Mouse (Mus musculus) limb, embryonic 11.5 days (tissue): ENCODE measurements around the gene Optn. TPM values are rescaled to one million over a fixed set of nuclear protein-coding genes. Genes with fewer than 3 reads are reported as not detected.

Experiments
- ATAC-seq: fragments of 200-750 bp; cut with Nextera tagmentation; 2 replicates; pipeline ENCODE4 v1.8.0; 2017; ENCODE audit warnings: low read depth; ENCODE audit not compliant: insufficient number of reproducible peaks, low FRiP score, low TSS enrichment
- DNase-seq: peaks from one replicate; pipeline ENCODE4 v3.0.0-alpha.2; 2015; ENCODE audit warnings: low spot score
- H3K27ac ChIP-seq: fragments of 300-500 bp; sonication (generic); replicated peaks from 2 replicates; pipeline ENCODE4 v1.5.1; 2014; ENCODE audit warnings: low read depth, mild to moderate bottlenecking, low read length
- H3K27me3 ChIP-seq: fragments of 300-500 bp; sonication (generic); 2 replicates; pipeline ENCODE4 v1.6.1; 2014; ENCODE audit warnings: mild to moderate bottlenecking, low read length, mixed read lengths; ENCODE audit not compliant: control insufficient read depth, insufficient read depth
- H3K36me3 ChIP-seq: fragments of 300-500 bp; sonication (generic); 2 replicates; pipeline ENCODE4 v1.6.1; 2014; ENCODE audit warnings: mild to moderate bottlenecking, low read length, moderate library complexity, mixed read lengths; ENCODE audit not compliant: control insufficient read depth, insufficient read depth
- H3K4me1 ChIP-seq: fragments of 300-500 bp; sonication (generic); 2 replicates; pipeline ENCODE4 v1.6.1; 2014; ENCODE audit warnings: low read length, mixed read lengths; ENCODE audit not compliant: control insufficient read depth, insufficient read depth
- H3K4me2 ChIP-seq: fragments of 300-500 bp; sonication (generic); 2 replicates; pipeline ENCODE4 v1.6.1; 2014; ENCODE audit warnings: low read depth, mild to moderate bottlenecking, moderate library complexity; ENCODE audit not compliant: severe bottlenecking
- H3K4me3 ChIP-seq: fragments of 300-500 bp; sonication (generic); 2 replicates; pipeline ENCODE4 v1.5.1; 2014; ENCODE audit warnings: low read depth, low read length
- H3K9ac ChIP-seq: fragments of 300-500 bp; sonication (generic); 2 replicates; pipeline ENCODE4 v1.6.1; 2014; ENCODE audit warnings: mild to moderate bottlenecking, low read length
- H3K9me3 ChIP-seq: fragments of 300-500 bp; sonication (generic); 2 replicates; pipeline ENCODE4 v1.6.1; 2016; ENCODE audit warnings: low read length; ENCODE audit not compliant: control insufficient read depth
- WGBS: fragments of 180-500 bp; shearing (Covaris S2); extraction: QIAGEN DNeasy Blood & Tissue Kit; methylation state at CpG from one replicate; pipeline ENCODE4 v1.1.7; 2014; 5-methylcytosine and 5-hydroxymethylcytosine counted together
- polyA plus RNA-seq: library from polyadenylated mRNA; unstranded; fragments of >200 nt; fragmentation: Nextera tagmentation; extraction: Ambion mirVana; gene quantifications from 2 replicates; pipeline ENCODE4 v1.2.1, GENCODE M21; 2014

Optn gene
- 6.6 and 7.8 TPM in 2 replicates for polyA plus RNA-seq

- Histone ChIP-seq H3K4me1 (0 out of 2 replicates have a peak, but pooled peaks cover 8% of the 10 kb centered on the region), H3K27ac (no peak within 1 kb of the TSS), H3K27me3 (no peaks in the 10 kb centered on the region), H3K9me3 (no peaks in the 10 kb centered on the region), H3K4me2 (peak within 1 kb of the TSS; percentile 87), H3K36me3 (no peaks in the 10 kb centered on the region), H3K4me3 (peak within 1 kb of the TSS; percentile 49), H3K9ac (peak within 1 kb of the TSS; percentile 41)
- DNase-seq (peak; percentile 89), ATAC-seq (peak; percentile 87)
- 2% methylated on average over 62 of the region's 63 CpGs for WGBS
Observed at GRCm38 (mm10) chr2:5063299-5064205, at the start of gene Optn. Optn (minus strand) TSS chr2:5064051.

GRCm38 (mm10) chr2:5112785-5113291 lies 49.0 kb upstream of the Optn start:
- Histone ChIP-seq H3K9me3 (no peaks in the 10 kb centered on the region), H3K4me1 (peaks cover 5% of the 10 kb centered on the region; the same call in 1 of the 2 replicates), H3K4me2 (no peak overlapping the region), H3K4me3 (no peak overlapping the region), H3K36me3 (no peaks in the 10 kb centered on the region), H3K27ac (no peak overlapping the region), H3K9ac (no peak overlapping the region), H3K27me3 (no peaks in the 10 kb centered on the region)
- DNase-seq (no peak), ATAC-seq (no peak)
- 65% methylated on average over 8 of the region's 8 CpGs for WGBS

- Histone ChIP-seq H3K9ac (no peak overlapping the region), H3K4me2 (no peak overlapping the region), H3K27ac (no peak overlapping the region), H3K4me3 (no peak overlapping the region), H3K4me1 (peaks cover 3% of the 10 kb centered on the region; the same call in 1 of the 2 replicates), H3K27me3 (no peaks in the 10 kb centered on the region), H3K9me3 (no peaks in the 10 kb centered on the region), H3K36me3 (no peaks in the 10 kb centered on the region)
- 63% methylated on average over 1 of the region's 1 CpGs for WGBS
- ATAC-seq (no peak), DNase-seq (no peak)
Observed at GRCm38 (mm10) chr2:5102891-5103290, 39.0 kb upstream of the Optn start.

- ATAC-seq (no peak), DNase-seq (no peak)
- Histone ChIP-seq H3K27ac (no peak overlapping the region), H3K27me3 (no peaks in the 10 kb centered on the region), H3K4me1 (peaks cover 3% of the 10 kb centered on the region; the same call in 1 of the 2 replicates), H3K9me3 (no peaks in the 10 kb centered on the region), H3K9ac (no peak overlapping the region), H3K4me2 (no peak overlapping the region), H3K36me3 (no peaks in the 10 kb centered on the region), H3K4me3 (no peak overlapping the region)
- 93% methylated on average over 10 of the region's 10 CpGs for WGBS
Observed at GRCm38 (mm10) chr2:5101743-5102245, 37.9 kb upstream of the Optn start.

- peaks cover 3% of the 10 kb centered on the region; the same call in 1 of the 2 replicates for H3K4me1 ChIP-seq
- 45% methylated on average over 6 of the region's 6 CpGs for WGBS
- ATAC-seq: 0 out of 2 replicates have a peak, but pooled peaks have one; percentile 35
Observed at GRCm38 (mm10) chr2:5099176-5099575, 35.3 kb upstream of the Optn start.

GRCm38 (mm10) chr2:5097786-5098445 lies 34.1 kb upstream of the Optn start:
- H3K27me3 ChIP-seq: no peaks in the 10 kb centered on the region
- peak overlapping the region; percentile 48 for H3K9ac ChIP-seq
- H3K27ac ChIP-seq: no peak overlapping the region
- peaks cover 3% of the 10 kb centered on the region; the same call in 1 of the 2 replicates for H3K4me1 ChIP-seq
- DNase-seq (peak; percentile 67), ATAC-seq (no peak)
- H3K4me3 ChIP-seq: peak overlapping the region; percentile 18
- 17% methylated on average over 20 of the region's 20 CpGs for WGBS
- no peaks in the 10 kb centered on the region for H3K9me3 ChIP-seq
- no peaks in the 10 kb centered on the region for H3K36me3 ChIP-seq
- peak overlapping the region; percentile 44 for H3K4me2 ChIP-seq

More at GRCm38 (mm10) chr2:5099176-5099575, 35.3 kb upstream of the Optn start:
- Histone ChIP-seq H3K9me3 (no peaks in the 10 kb centered on the region), H3K36me3 (no peaks in the 10 kb centered on the region), H3K9ac (no peak overlapping the region), H3K4me3 (no peak overlapping the region), H3K27ac (no peak overlapping the region), H3K27me3 (no peaks in the 10 kb centered on the region), H3K4me2 (no peak overlapping the region)
- no peak for DNase-seq

- DNase-seq: no peak
- ATAC-seq: no peak
- Histone ChIP-seq H3K27ac (no peak overlapping the region), H3K4me1 (peaks cover 3% of the 10 kb centered on the region; the same call in 1 of the 2 replicates), H3K4me2 (no peak overlapping the region), H3K4me3 (no peak overlapping the region), H3K9me3 (no peaks in the 10 kb centered on the region), H3K36me3 (no peaks in the 10 kb centered on the region), H3K27me3 (no peaks in the 10 kb centered on the region), H3K9ac (no peak overlapping the region)
- WGBS: 41% methylated on average over 1 of the region's 1 CpGs
Observed at GRCm38 (mm10) chr2:5095316-5095715, 31.5 kb upstream of the Optn start.

GRCm38 (mm10) chr2:5094876-5095275 lies 31.0 kb upstream of the Optn start:
- Histone ChIP-seq H3K9me3 (no peaks in the 10 kb centered on the region), H3K4me3 (no peak overlapping the region), H3K27ac (no peak overlapping the region), H3K36me3 (no peaks in the 10 kb centered on the region), H3K4me1 (peaks cover 3% of the 10 kb centered on the region; the same call in 1 of the 2 replicates), H3K27me3 (no peaks in the 10 kb centered on the region), H3K9ac (no peak overlapping the region), H3K4me2 (no peak overlapping the region)
- no peak for ATAC-seq
- no peak for DNase-seq
- WGBS: 84% methylated on average over 5 of the region's 5 CpGs
